Mouse (Mus musculus) splenic B cell, adult 2 months (primary cell): ENCODE measurements at regions not wholly inside any gene's neighbourhood (a gene's known extent, or its start where the extent isn't known, plus 50 kb on each side); places are given as distances from the start of the nearest gene placed in this dataset.

Experiments
- DNase-seq: peaks from one replicate; pipeline ENCODE4 v3.0.0-alpha.2; 2011; ENCODE audit warnings: low read depth, low spot score
- H3K27me3 ChIP-seq: 2 replicates; pipeline ENCODE4 v1.6.1; 2012; ENCODE audit warnings: mild to moderate bottlenecking, low read length, moderate library complexity, mixed read lengths; ENCODE audit not compliant: control insufficient read depth, poor library complexity, insufficient read depth, severe bottlenecking
- H3K36me3 ChIP-seq: 2 replicates; pipeline ENCODE4 v1.6.1; 2012; ENCODE audit warnings: mild to moderate bottlenecking, low read length, moderate library complexity, mixed read lengths; ENCODE audit not compliant: control insufficient read depth, poor library complexity, insufficient read depth, severe bottlenecking

- no peaks in the 10 kb centered on the region for H3K27me3 ChIP-seq
- DNase-seq: no peak
- H3K36me3 ChIP-seq: no peaks in the 10 kb centered on the region
Measured at GRCm38 (mm10) chr2:128247967-128248366, 122.1 kb downstream of the Bcl2l11 start.

GRCm38 (mm10) chr2:128249188-128249587 lies 123.3 kb downstream of the Bcl2l11 start:
- Histone ChIP-seq H3K27me3 (no peaks in the 10 kb centered on the region), H3K36me3 (no peaks in the 10 kb centered on the region)
- no peak for DNase-seq

- no peak for DNase-seq
- no peaks in the 10 kb centered on the region for H3K36me3 ChIP-seq
- H3K27me3 ChIP-seq: no peaks in the 10 kb centered on the region
Measured at GRCm38 (mm10) chr2:128249607-128250006, 123.8 kb downstream of the Bcl2l11 start.

- no peak for DNase-seq
- no peaks in the 10 kb centered on the region for H3K36me3 ChIP-seq
- H3K27me3 ChIP-seq: no peaks in the 10 kb centered on the region
Measured at GRCm38 (mm10) chr2:128250841-128251240, 125.0 kb downstream of the Bcl2l11 start.

GRCm38 (mm10) chr2:128256651-128257050 lies 130.8 kb downstream of the Bcl2l11 start:
- Histone ChIP-seq H3K36me3 (no peaks in the 10 kb centered on the region), H3K27me3 (no peaks in the 10 kb centered on the region; the same call in 1 of the 2 replicates)
- DNase-seq: no peak

GRCm38 (mm10) chr2:128257262-128257661 lies 131.4 kb downstream of the Bcl2l11 start:
- DNase-seq: no peak
- H3K36me3 ChIP-seq: no peaks in the 10 kb centered on the region

GRCm38 (mm10) chr2:128263880-128264279 lies 138.0 kb downstream of the Bcl2l11 start:
- Histone ChIP-seq H3K36me3 (no peaks in the 10 kb centered on the region), H3K27me3 (no peaks in the 10 kb centered on the region; the same call in 1 of the 2 replicates)
- no peak for DNase-seq

More at GRCm38 (mm10) chr2:128257262-128257661, 131.4 kb downstream of the Bcl2l11 start:
- no peaks in the 10 kb centered on the region; the same call in 1 of the 2 replicates for H3K27me3 ChIP-seq

- Histone ChIP-seq H3K27me3 (no peaks in the 10 kb centered on the region; the same call in 1 of the 2 replicates), H3K36me3 (no peaks in the 10 kb centered on the region)
- DNase-seq: no peak
Measured at GRCm38 (mm10) chr2:128265014-128265990, 139.5 kb downstream of the Bcl2l11 start.

GRCm38 (mm10) chr2:128270377-128271129 lies 144.7 kb downstream of the Bcl2l11 start:
- DNase-seq: no peak
- no peaks in the 10 kb centered on the region for H3K36me3 ChIP-seq
- no peaks in the 10 kb centered on the region for H3K27me3 ChIP-seq

- Histone ChIP-seq H3K36me3 (no peaks in the 10 kb centered on the region), H3K27me3 (no peaks in the 10 kb centered on the region)
- peak; percentile 46 for DNase-seq
Measured at GRCm38 (mm10) chr2:128272789-128273188, 147.0 kb downstream of the Bcl2l11 start.

GRCm38 (mm10) chr2:128273292-128273691 lies 147.5 kb downstream of the Bcl2l11 start:
- no peaks in the 10 kb centered on the region for H3K36me3 ChIP-seq
- no peaks in the 10 kb centered on the region for H3K27me3 ChIP-seq
- no peak for DNase-seq

- H3K27me3 ChIP-seq: no peaks in the 10 kb centered on the region
- H3K36me3 ChIP-seq: no peaks in the 10 kb centered on the region
- DNase-seq: no peak
Measured at GRCm38 (mm10) chr2:128276337-128276736, 150.5 kb downstream of the Bcl2l11 start.

- DNase-seq: no peak
- Histone ChIP-seq H3K36me3 (no peaks in the 10 kb centered on the region), H3K27me3 (no peaks in the 10 kb centered on the region)
Measured at GRCm38 (mm10) chr2:128277387-128278123, 151.7 kb downstream of the Bcl2l11 start.

- DNase-seq: no peak
- H3K36me3 ChIP-seq: no peaks in the 10 kb centered on the region
- no peaks in the 10 kb centered on the region for H3K27me3 ChIP-seq
Measured at GRCm38 (mm10) chr2:128278124-128278432, 152.2 kb downstream of the Bcl2l11 start.
